Comparison of ENCODE assay signal across 8 mouse cellular contexts in genomic region chr7:110982764-110983163, GRCm38 (mm10). TPM values are rescaled to one million over a fixed set of nuclear protein-coding genes. Genes with fewer than 3 reads are reported as not detected.
DNase-seq lines count a peak whose midpoint lies in the region; ATAC-seq and TF ChIP-seq lines count a peak whose summit lies in the region.

No protein-coding gene starts in this region.

- DNase-seq in cerebellum, adult 2 months = no peak
- no peak for DNase-seq in cerebellum, adult 11 months
- peak; percentile 39 for DNase-seq in thymus, postnatal 0 days (ENCODE audit: low spot score)
- DNase-seq in thymus, adult 18-20 months = no peak
- DNase-seq in lung, embryonic 14.5 days = peak; percentile 79
- peak; percentile 55 for DNase-seq in thymus, postnatal 14 days

- TF ChIP-seq CTCF in cerebellum, adult 2 months (IDR thresholded peaks at IDR 0.05; ENCODE audit: borderline replicate concordance, insufficient read depth, low read depth, low read length) = peak; percentile 9; the same call in 1 of the 2 replicates
- peak; percentile 59 for TF ChIP-seq CTCF in lung, embryonic 14.5 days (IDR thresholded peaks at IDR 0.05; ENCODE audit: low read depth)

- no peak overlapping the region for H3K4me3 ChIP-seq in cerebellum, adult 2 months (replicated peaks; ENCODE audit: insufficient read depth, low read depth, low read length)
- no peak overlapping the region for H3K4me3 ChIP-seq in kidney, embryonic 16.5 days (ENCODE audit: low read length)
- no peak overlapping the region for H3K4me3 ChIP-seq in lung, embryonic 14.5 days (ENCODE audit: low read depth, low read length)

- no peaks in the 10 kb centered on the region for H3K27me3 ChIP-seq in cerebellum, adult 2 months (ENCODE audit: control insufficient read depth, insufficient read depth, low read length)
- no peaks in the 10 kb centered on the region for H3K27me3 ChIP-seq in kidney, embryonic 16.5 days (ENCODE audit: insufficient read depth, low read length)
- H3K27me3 ChIP-seq in lung, embryonic 14.5 days (ENCODE audit: insufficient read depth, low read length) = no peaks in the 10 kb centered on the region

- no peak for TF ChIP-seq POLR2A in cerebellum, adult 2 months (IDR thresholded peaks at IDR 0.05; ENCODE audit: borderline replicate concordance, insufficient read depth, low read length)

- 57% methylated on average over 4 of the region's 4 CpGs for WGBS in cerebellum, adult 2 months
- 60% methylated on average over 4 of the region's 4 CpGs for WGBS in kidney, embryonic 16.5 days
- 47% methylated on average over 4 of the region's 4 CpGs for WGBS in lung, embryonic 14.5 days

- ATAC-seq in granulocyte monocyte progenitor cell, adult 5-6 weeks (replicated peaks; ENCODE audit: poor library complexity, severe bottlenecking) = peak; percentile 79
- no peak for ATAC-seq in kidney, embryonic 16.5 days (ENCODE audit: low FRiP score, low TSS enrichment)
- ATAC-seq in lung, embryonic 14.5 days (ENCODE audit: insufficient read depth) = no peak

- no peak overlapping the region for H3K27ac ChIP-seq in cerebellum, adult 2 months (ENCODE audit: insufficient read depth, low read length)
- peak overlapping the region; percentile 89 for H3K27ac ChIP-seq in kidney, embryonic 16.5 days (ENCODE audit: low read length)
- H3K27ac ChIP-seq in lung, embryonic 14.5 days (ENCODE audit: low read depth) = peak overlapping the region; percentile 93

- H3K4me2 ChIP-seq in kidney, embryonic 16.5 days (replicated peaks; ENCODE audit: low read depth, low read length) = no peak overlapping the region
- peak overlapping the region; percentile 52 for H3K4me2 ChIP-seq in lung, embryonic 14.5 days

- no peak overlapping the region for H3K9ac ChIP-seq in kidney, embryonic 16.5 days (replicated peaks; ENCODE audit: low read length)
- no peak overlapping the region for H3K9ac ChIP-seq in lung, embryonic 14.5 days

- no peaks in the 10 kb centered on the region for H3K9me3 ChIP-seq in kidney, embryonic 16.5 days (ENCODE audit: low read length)
- H3K9me3 ChIP-seq in lung, embryonic 14.5 days (ENCODE audit: low read depth, low read length) = no peaks in the 10 kb centered on the region

- H3K4me1 ChIP-seq in cerebellum, adult 2 months (ENCODE audit: control insufficient read depth, insufficient read depth, low read length) = no peaks in the 10 kb centered on the region
- peaks cover 11% of the 10 kb centered on the region for H3K4me1 ChIP-seq in kidney, embryonic 16.5 days (ENCODE audit: insufficient read depth, low read length)
- H3K4me1 ChIP-seq in lung, embryonic 14.5 days (ENCODE audit: insufficient read depth) = peaks cover 31% of the 10 kb centered on the region

- no peaks in the 10 kb centered on the region for H3K36me3 ChIP-seq in kidney, embryonic 16.5 days (ENCODE audit: insufficient read depth, low read length)
- H3K36me3 ChIP-seq in lung, embryonic 14.5 days (ENCODE audit: insufficient read depth) = no peaks in the 10 kb centered on the region

RNA-seq across cellular contexts. Expression of gene Mrvi1, which starts 0.5 kb away (rescaled TPM):
- 2.2 and 2.7 TPM in 2 replicates for polyA plus RNA-seq in cerebellum, adult 2 months (2012; rRNA removed)
- 0.92 and 1.1 TPM in 2 replicates for polyA plus RNA-seq in thymus, postnatal 0 days (2015; fragmentation: Nextera tagmentation; extraction: Ambion mirVana)
- total RNA-seq in granulocyte monocyte progenitor cell, adult 5-6 weeks (2014; fragmentation: Nextera tagmentation) = 0.41 TPM in 1 of 2 replicates, not detected in the other
- total RNA-seq in granulocyte monocyte progenitor cell, adult 5-6 weeks (2017) = 0.09 and 0.21 TPM in 2 replicates
- 13.3 and 15.9 TPM in 2 replicates for polyA plus RNA-seq in kidney, embryonic 16.5 days (2015; fragmentation: Nextera tagmentation; extraction: Ambion mirVana)
- 15.2 and 15.8 TPM in 2 replicates for polyA plus RNA-seq in lung, embryonic 14.5 days (2014; fragmentation: Nextera tagmentation; extraction: Ambion mirVana)

RNA-seq across cellular contexts. Expression of gene Ctr9, which starts 46.0 kb away (rescaled TPM):
- polyA plus RNA-seq in cerebellum, adult 2 months (2012; rRNA removed) = 33.9 and 36.2 TPM in 2 replicates
- 42.2 and 45.3 TPM in 2 replicates for polyA plus RNA-seq in thymus, postnatal 0 days (2015; fragmentation: Nextera tagmentation; extraction: Ambion mirVana)
- total RNA-seq in granulocyte monocyte progenitor cell, adult 5-6 weeks (2014; fragmentation: Nextera tagmentation) = 56.3 and 61.6 TPM in 2 replicates
- 67.6 and 78.4 TPM in 2 replicates for total RNA-seq in granulocyte monocyte progenitor cell, adult 5-6 weeks (2017)
- polyA plus RNA-seq in kidney, embryonic 16.5 days (2015; fragmentation: Nextera tagmentation; extraction: Ambion mirVana) = 79.0 and 81.2 TPM in 2 replicates
- 65.2 and 68.8 TPM in 2 replicates for polyA plus RNA-seq in lung, embryonic 14.5 days (2014; fragmentation: Nextera tagmentation; extraction: Ambion mirVana)

Comparison
In these comparisons a context has a peak if more than half of its experiments do, and no peak if none do; other contexts are left out.
1. DNase-seq: peak in thymus, postnatal 0 days (single experiment), lung, embryonic 14.5 days (single experiment) and thymus, postnatal 14 days (single experiment); none in cerebellum, adult 2 months (0 of 2), cerebellum, adult 11 months (single experiment) and thymus, adult 18-20 months (0 of 2).